Mouse (Mus musculus): ENCODE results near the gene Il20rb. TPM values are rescaled to one million over a fixed set of nuclear protein-coding genes. Genes with fewer than 3 reads are reported as not detected.
A peak's percentile ranks its signal among the peaks of the same experiment; 100 is the strongest.

Gene Il20rb
- total and polyA plus RNA-seq, 3 experiments = 0.50 to 1.9 TPM; not detected in 1

- H3K27me3 ChIP-seq (ENCODE audit: control insufficient read depth in 1 of 2, insufficient read depth in 2 of 2, low read length in 2 of 2) = no peaks in the 10 kb centered on the region; a peak in 1 of 4 replicates
- no peak for DNase-seq (ENCODE audit: low read depth, low spot score)
- no peaks in the 10 kb centered on the region for H3K79me2 ChIP-seq (ENCODE audit: control insufficient read depth, insufficient read depth, low read length, poor library complexity)
- H3K27ac ChIP-seq (ENCODE audit: control insufficient read depth, low read depth, low read length) = no peak overlapping the region
- peaks cover 0 to 6% of the 10 kb centered on the region in 2 experiments; a peak in 2 of 4 replicates for H3K4me1 ChIP-seq (ENCODE audit: control insufficient read depth in 1 of 2, insufficient read depth in 2 of 2, low read length in 2 of 2)
- no peaks in the 10 kb centered on the region for H3K9me3 ChIP-seq (replicated peaks; ENCODE audit: insufficient read depth, low read length)
- H3K4me3 ChIP-seq (ENCODE audit: control insufficient read depth in 1 of 2, insufficient read depth in 1 of 2, low read depth in 2 of 2, low read length in 2 of 2) = peak overlapping the region in 1 of 2 experiments; percentile 27; a peak in 1 of 4 replicates
- no peak overlapping the region; the same call in 1 of the 2 replicates for H3K9ac ChIP-seq (ENCODE audit: control insufficient read depth, low read depth, low read length, poor library complexity, severe bottlenecking)
- peaks cover 0 to 3% of the 10 kb centered on the region in 2 experiments; a peak in 2 of 4 replicates for H3K36me3 ChIP-seq (ENCODE audit: control insufficient read depth in 1 of 2, insufficient read depth in 2 of 2, low read length in 2 of 2)
- TF ChIP-seq MYC (IDR thresholded peaks at IDR 0.05; ENCODE audit: low read depth, low read length) (no peak), JUND (IDR thresholded peaks at IDR 0.05; ENCODE audit: low read depth, low read length) (no peak), GATA1 (IDR thresholded peaks at IDR 0.05; ENCODE audit: low read depth, low read length) (no peak), ZNF384 (IDR thresholded peaks at IDR 0.05; ENCODE audit: low read depth, low read length) (no peak), RCOR1 (IDR thresholded peaks at IDR 0.05; ENCODE audit: low read depth, low read length) (no peak), TAL1 (IDR thresholded peaks at IDR 0.05; ENCODE audit: low read length) (no peak), CHD2 (IDR thresholded peaks at IDR 0.05; ENCODE audit: low read length) (no peak)
These were observed 47.1 kb downstream of the Il20rb start for GRCm38 (mm10) chr9:100439481-100439880.

GRCm38 (mm10) chr9:100438994-100439393 is 47.6 kb downstream of the Il20rb start:
- H3K4me1 ChIP-seq (ENCODE audit: control insufficient read depth in 1 of 2, insufficient read depth in 2 of 2, low read length in 2 of 2) = peaks cover 0 to 6% of the 10 kb centered on the region in 2 experiments; a peak in 2 of 4 replicates
- no peaks in the 10 kb centered on the region; a peak in 1 of 4 replicates for H3K27me3 ChIP-seq (ENCODE audit: control insufficient read depth in 1 of 2, insufficient read depth in 2 of 2, low read length in 2 of 2)
- DNase-seq (ENCODE audit: low read depth, low spot score) = no peak
- TF ChIP-seq NELFE (IDR thresholded peaks at IDR 0.05; ENCODE audit: low read depth, low read length) = no peak
- TF ChIP-seq POLR2AphosphoS2 (IDR thresholded peaks at IDR 0.05; ENCODE audit: low read length) = no peak
- no peak for TF ChIP-seq SIN3A (IDR thresholded peaks at IDR 0.05; ENCODE audit: low read length)
- no peak for TF ChIP-seq TCF12 (IDR thresholded peaks at IDR 0.05; ENCODE audit: low read depth, low read length)
- no peak for TF ChIP-seq ZNF384 (IDR thresholded peaks at IDR 0.05; ENCODE audit: low read depth, low read length)
- TF ChIP-seq ZC3H11A (IDR thresholded peaks at IDR 0.05; ENCODE audit: low read depth, low read length) = no peak
- TF ChIP-seq MAZ (IDR thresholded peaks at IDR 0.05; ENCODE audit: low read depth, low read length) = no peak
- TF ChIP-seq POLR2AphosphoS5 (IDR thresholded peaks at IDR 0.05; ENCODE audit: borderline replicate concordance, low read depth, low read length) = no peak
- no peak for TF ChIP-seq MXI1 (IDR thresholded peaks at IDR 0.05; ENCODE audit: low read depth, low read length)
- no peak for TF ChIP-seq EP300 (IDR thresholded peaks at IDR 0.05; ENCODE audit: low read depth in 1 of 2, low read length in 2 of 2)
- no peak for TF ChIP-seq TAL1 (IDR thresholded peaks at IDR 0.05; ENCODE audit: low read length)
- no peak for TF ChIP-seq MAX (IDR thresholded peaks at IDR 0.05; ENCODE audit: low read length)
- TF ChIP-seq NRF1 (IDR thresholded peaks at IDR 0.05; ENCODE audit: insufficient read depth, low read depth, low read length, poor library complexity, severe bottlenecking) = no peak
- TF ChIP-seq MAFK (IDR thresholded peaks at IDR 0.05; ENCODE audit: borderline replicate concordance, low read depth, low read length) = no peak
- TF ChIP-seq TBP (IDR thresholded peaks at IDR 0.05; ENCODE audit: low read depth, low read length) = no peak
- TF ChIP-seq SMC3 (IDR thresholded peaks at IDR 0.05; ENCODE audit: low read depth, low read length) = no peak
- TF ChIP-seq GATA1 (IDR thresholded peaks at IDR 0.05; ENCODE audit: low read depth, low read length) = no peak
- no peak for TF ChIP-seq E2F4 (IDR thresholded peaks at IDR 0.05; ENCODE audit: borderline replicate concordance, low read depth, low read length)
- no peaks in the 10 kb centered on the region for H3K9me3 ChIP-seq (replicated peaks; ENCODE audit: insufficient read depth, low read length)
- no peak overlapping the region for H3K9ac ChIP-seq (ENCODE audit: control insufficient read depth, low read depth, low read length, poor library complexity, severe bottlenecking)
- H3K4me3 ChIP-seq (ENCODE audit: control insufficient read depth in 1 of 2, insufficient read depth in 1 of 2, low read depth in 2 of 2, low read length in 2 of 2) = no peak overlapping the region
- H3K79me2 ChIP-seq (ENCODE audit: control insufficient read depth, insufficient read depth, low read length, poor library complexity) = no peaks in the 10 kb centered on the region
- no peak overlapping the region for H3K27ac ChIP-seq (ENCODE audit: control insufficient read depth, low read depth, low read length)
- H3K36me3 ChIP-seq (ENCODE audit: control insufficient read depth in 1 of 2, insufficient read depth in 2 of 2, low read length in 2 of 2) = peaks cover 0 to 3% of the 10 kb centered on the region in 2 experiments; a peak in 2 of 4 replicates

All from MEL (cell line).